Mouse (Mus musculus): Measurements from ENCODE around the gene 4921539E11Rik. TPM values are rescaled to one million over a fixed set of nuclear protein-coding genes. Genes with fewer than 3 reads are reported as not detected.

The 4921539E11Rik gene
- total RNA-seq (2012; rRNA removed), result not detected in 2 replicates

GRCm38 (mm10) chr4:103290763-103291162 lies at the start of gene 4921539E11Rik:
TSS of gene 4921539E11Rik (minus strand) at chr4:103290863.
- in situ Hi-C loops (cut with MboI; ENCODE audit: low sequenced_read_pairs in 2 of 2, unreplicated experiment in 2 of 2), result no loop called here
- no peak within 1 kb of the TSS for H3K9ac ChIP-seq (ENCODE audit: insufficient read depth, low read depth, low read length, poor library complexity, severe bottlenecking)
- no peaks in the 10 kb centered on the region for H3K36me3 ChIP-seq (ENCODE audit: control insufficient read depth, insufficient read depth, low read length, poor library complexity, severe bottlenecking)
- TF ChIP-seq MAFK (IDR thresholded peaks at IDR 0.05; ENCODE audit: insufficient read depth, low read depth, low read length), result no peak
- no peak for TF ChIP-seq ZNF384 (IDR thresholded peaks at IDR 0.05; ENCODE audit: low read depth, low read length)
- no peak for TF ChIP-seq HCFC1 (IDR thresholded peaks at IDR 0.05; ENCODE audit: borderline replicate concordance, insufficient read depth, low read length)
- no peak for TF ChIP-seq CHD2 (IDR thresholded peaks at IDR 0.05; ENCODE audit: low read depth, low read length)
- TF ChIP-seq ZC3H11A (IDR thresholded peaks at IDR 0.05; ENCODE audit: borderline replicate concordance, low read depth, low read length), result no peak
- no peak for DNase-seq (ENCODE audit: low read depth, low spot score)
- H3K9me3 ChIP-seq (ENCODE audit: control insufficient read depth, insufficient read depth, low read depth, low read length), result no peaks in the 10 kb centered on the region
- H3K4me3 ChIP-seq (ENCODE audit: insufficient read depth in 1 of 2, low read depth in 1 of 2, low read length in 2 of 2, poor library complexity in 1 of 2, severe bottlenecking in 1 of 2), result no peak within 1 kb of the TSS
- H3K4me1 ChIP-seq (ENCODE audit: control insufficient read depth in 2 of 2, insufficient read depth in 2 of 2, low read length in 2 of 2, poor library complexity in 1 of 2), result no peaks in the 10 kb centered on the region
- no peak within 1 kb of the TSS for H3K27ac ChIP-seq (ENCODE audit: insufficient read depth, low read depth, low read length, poor library complexity, severe bottlenecking)

GRCm38 (mm10) chr4:103335134-103335533 lies 44.5 kb upstream of the 4921539E11Rik start:
- no peaks in the 10 kb centered on the region for H3K9me3 ChIP-seq (ENCODE audit: control insufficient read depth, insufficient read depth, low read depth, low read length)
- peaks cover 4% of the 10 kb centered on the region for H3K36me3 ChIP-seq (ENCODE audit: control insufficient read depth, insufficient read depth, low read length, poor library complexity, severe bottlenecking)
- no peak overlapping the region for H3K9ac ChIP-seq (ENCODE audit: insufficient read depth, low read depth, low read length, poor library complexity, severe bottlenecking)
- in situ Hi-C loops (cut with MboI; ENCODE audit: low sequenced_read_pairs in 2 of 2, unreplicated experiment in 2 of 2), result no loop called here
- no peak overlapping the region for H3K4me3 ChIP-seq (ENCODE audit: insufficient read depth in 1 of 2, low read depth in 1 of 2, low read length in 2 of 2, poor library complexity in 1 of 2, severe bottlenecking in 1 of 2)
- no peak for DNase-seq (ENCODE audit: low read depth, low spot score)
- H3K27ac ChIP-seq (ENCODE audit: insufficient read depth, low read depth, low read length, poor library complexity, severe bottlenecking), result no peak overlapping the region
- H3K4me1 ChIP-seq (ENCODE audit: control insufficient read depth in 2 of 2, insufficient read depth in 2 of 2, low read length in 2 of 2, poor library complexity in 1 of 2), result no peaks in the 10 kb centered on the region
- TF ChIP-seq MAFK (IDR thresholded peaks at IDR 0.05; ENCODE audit: insufficient read depth, low read depth, low read length) (no peak), ZNF384 (IDR thresholded peaks at IDR 0.05; ENCODE audit: low read depth, low read length) (no peak), HCFC1 (IDR thresholded peaks at IDR 0.05; ENCODE audit: borderline replicate concordance, insufficient read depth, low read length) (no peak), ZC3H11A (IDR thresholded peaks at IDR 0.05; ENCODE audit: borderline replicate concordance, low read depth, low read length) (no peak), CHD2 (IDR thresholded peaks at IDR 0.05; ENCODE audit: low read depth, low read length) (no peak)

DNA sequence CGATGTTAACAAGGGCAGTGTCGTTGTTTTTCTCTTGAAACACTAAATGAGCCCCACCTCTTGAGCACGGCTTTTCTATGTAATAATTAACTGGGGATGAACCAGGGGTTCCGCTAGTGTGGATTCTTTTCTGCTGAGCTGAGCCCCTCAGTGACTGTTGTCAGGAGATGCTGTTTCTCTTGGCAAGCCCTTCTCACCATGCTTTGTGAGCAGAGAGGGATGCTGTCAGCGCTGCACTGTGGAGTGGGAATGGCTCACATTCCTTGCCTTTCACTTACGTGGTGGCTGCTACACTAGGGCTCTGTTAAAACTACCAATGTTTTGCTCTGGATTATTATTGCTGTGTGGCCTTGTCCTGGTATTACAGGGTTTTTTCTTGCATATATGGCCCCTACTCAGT lies 38.7 kb upstream of the 4921539E11Rik start:
- TF ChIP-seq ZC3H11A (IDR thresholded peaks at IDR 0.05; ENCODE audit: borderline replicate concordance, low read depth, low read length), result no peak
- Histone ChIP-seq H3K36me3 (ENCODE audit: control insufficient read depth, insufficient read depth, low read length, poor library complexity, severe bottlenecking) (peaks cover 6% of the 10 kb centered on the region), H3K4me1 (ENCODE audit: control insufficient read depth in 2 of 2, insufficient read depth in 2 of 2, low read length in 2 of 2, poor library complexity in 1 of 2) (no peaks in the 10 kb centered on the region), H3K27ac (ENCODE audit: insufficient read depth, low read depth, low read length, poor library complexity, severe bottlenecking) (no peak overlapping the region), H3K9me3 (ENCODE audit: control insufficient read depth, insufficient read depth, low read depth, low read length) (no peaks in the 10 kb centered on the region), H3K9ac (ENCODE audit: insufficient read depth, low read depth, low read length, poor library complexity, severe bottlenecking) (no peak overlapping the region), H3K4me3 (ENCODE audit: insufficient read depth in 1 of 2, low read depth in 1 of 2, low read length in 2 of 2, poor library complexity in 1 of 2, severe bottlenecking in 1 of 2) (no peak overlapping the region)
- in situ Hi-C loops (cut with MboI; ENCODE audit: low sequenced_read_pairs in 2 of 2, unreplicated experiment in 2 of 2), result no loop called here
- no peak for DNase-seq (ENCODE audit: low read depth, low spot score)

GRCm38 (mm10) chr4:103326994-103327393 lies 36.3 kb upstream of the 4921539E11Rik start:
- Histone ChIP-seq H3K9ac (ENCODE audit: insufficient read depth, low read depth, low read length, poor library complexity, severe bottlenecking) (no peak overlapping the region), H3K36me3 (ENCODE audit: control insufficient read depth, insufficient read depth, low read length, poor library complexity, severe bottlenecking) (peaks cover 4% of the 10 kb centered on the region), H3K9me3 (ENCODE audit: control insufficient read depth, insufficient read depth, low read depth, low read length) (no peaks in the 10 kb centered on the region), H3K4me1 (ENCODE audit: control insufficient read depth in 2 of 2, insufficient read depth in 2 of 2, low read length in 2 of 2, poor library complexity in 1 of 2) (no peaks in the 10 kb centered on the region), H3K4me3 (ENCODE audit: insufficient read depth in 1 of 2, low read depth in 1 of 2, low read length in 2 of 2, poor library complexity in 1 of 2, severe bottlenecking in 1 of 2) (no peak overlapping the region), H3K27ac (ENCODE audit: insufficient read depth, low read depth, low read length, poor library complexity, severe bottlenecking) (no peak overlapping the region)
- no peak for TF ChIP-seq HCFC1 (IDR thresholded peaks at IDR 0.05; ENCODE audit: borderline replicate concordance, insufficient read depth, low read length)
- no peak for TF ChIP-seq ZNF384 (IDR thresholded peaks at IDR 0.05; ENCODE audit: low read depth, low read length)
- TF ChIP-seq CHD2 (IDR thresholded peaks at IDR 0.05; ENCODE audit: low read depth, low read length), result no peak
- TF ChIP-seq ZC3H11A (IDR thresholded peaks at IDR 0.05; ENCODE audit: borderline replicate concordance, low read depth, low read length), result no peak
- TF ChIP-seq MAFK (IDR thresholded peaks at IDR 0.05; ENCODE audit: insufficient read depth, low read depth, low read length), result no peak
- peak; percentile 19 for DNase-seq (ENCODE audit: low read depth, low spot score)
- in situ Hi-C loops (cut with MboI; ENCODE audit: low sequenced_read_pairs in 2 of 2, unreplicated experiment in 2 of 2), result no loop called here

Data from ES-E14 (cell line).